In the genomic region with DNA sequence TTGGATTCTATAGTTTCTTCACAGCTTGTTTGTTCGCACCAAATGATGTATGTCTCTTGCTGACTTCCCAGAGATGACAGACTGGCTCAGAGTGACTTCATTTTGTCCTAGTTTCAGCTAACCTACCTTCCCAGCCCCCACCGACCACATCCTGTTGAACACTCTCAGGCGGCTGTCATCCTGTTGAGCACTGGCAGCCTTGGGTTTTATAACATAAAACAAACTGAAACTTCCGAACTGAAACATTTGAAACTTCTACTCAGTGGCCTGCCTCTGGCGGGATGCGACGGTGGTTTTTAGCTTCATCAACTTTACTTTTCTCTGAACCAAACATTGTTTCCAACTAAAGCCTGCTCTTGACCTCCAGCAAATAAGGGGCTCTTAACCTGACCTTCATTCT, we compare ENCODE assay signal across 10 mouse cellular contexts. TPM values are rescaled to one million over a fixed set of nuclear protein-coding genes. Genes with fewer than 3 reads are reported as not detected.
DNase-seq lines count a peak whose midpoint lies in the region; ATAC-seq and TF ChIP-seq lines count a peak whose summit lies in the region.
"Had no signal": no experiment of that assay in that cellular context is flagged by ENCODE, and none has a peak within 500 bp of the region (broad histone marks: within the 10 kb centered on the region; RNA-seq: fewer than 3 reads in every experiment).

No protein-coding gene starts in this region.

- no peak for TF ChIP-seq CTCF in lung, embryonic 14.5 days (IDR thresholded peaks at IDR 0.05; ENCODE audit: low read depth)
- no peak for TF ChIP-seq CTCF in spleen, adult 2 months (IDR thresholded peaks at IDR 0.05; ENCODE audit: extremely low read depth, insufficient read depth, insufficient read length, insufficient replicate concordance)

- H3K9me3 ChIP-seq in lung, embryonic 14.5 days (ENCODE audit: low read depth, low read length) = no peaks in the 10 kb centered on the region

- no peak overlapping the region for H3K9ac ChIP-seq in lung, embryonic 14.5 days

- TF ChIP-seq POLR2A in spleen, adult 2 months (IDR thresholded peaks at IDR 0.05; ENCODE audit: low read depth, low read length) = peak; percentile 20; the same call in 1 of the 2 replicates

- H3K36me3 ChIP-seq in lung, embryonic 14.5 days (ENCODE audit: insufficient read depth) = no peaks in the 10 kb centered on the region
- H3K36me3 ChIP-seq in spleen, adult 2 months (ENCODE audit: control insufficient read depth, insufficient read depth, low read length) = no peaks in the 10 kb centered on the region

- H3K4me2 ChIP-seq in lung, embryonic 14.5 days = no peak overlapping the region

- H3K4me3 ChIP-seq in lung, embryonic 14.5 days (ENCODE audit: low read depth, low read length) = no peak overlapping the region
- H3K4me3 ChIP-seq in spleen, adult 2 months (ENCODE audit: extremely low read depth, insufficient read depth, insufficient read length) = no peak overlapping the region

- no peak for ATAC-seq in lung, embryonic 14.5 days (ENCODE audit: insufficient read depth)

- DNase-seq in CD4-positive helper T cell, adult 2 months (ENCODE audit: low read depth, low spot score) = peak; percentile 95
- peak; percentile 97 for DNase-seq in T-cell, adult 2 months (ENCODE audit: low spot score)
- DNase-seq in lung, embryonic 14.5 days = peak; percentile 67
- peak; percentile 85 to 88 for DNase-seq in spleen, adult 2 months (ENCODE audit: low read depth in 1 of 2, low spot score in 2 of 2)
- DNase-seq in layer of hippocampus, adult 18-20 months (ENCODE audit: low spot score in 2 of 2) = no peak
- DNase-seq in cerebellum, postnatal 14 days = no peak
- no peak for DNase-seq in gastrocnemius, adult 18-20 months (ENCODE audit: low spot score)
- DNase-seq: adrenal gland, postnatal 10 days; gastrocnemius, postnatal 10 days; midbrain, embryonic 14.5 days had no signal

- no peak overlapping the region for H3K27ac ChIP-seq in lung, embryonic 14.5 days (ENCODE audit: low read depth)
- peak overlapping the region; percentile 88; the same call in 1 of the 2 replicates for H3K27ac ChIP-seq in spleen, adult 2 months (ENCODE audit: insufficient read depth, low read length)

- H3K4me1 ChIP-seq in lung, embryonic 14.5 days (ENCODE audit: insufficient read depth) = no peaks in the 10 kb centered on the region
- H3K4me1 ChIP-seq in spleen, adult 2 months (ENCODE audit: control insufficient read depth, insufficient read depth, insufficient read length) = peaks cover 10% of the 10 kb centered on the region; the same call in 1 of the 2 replicates

- 32% methylated on average over 7 of the region's 7 CpGs for WGBS in lung, embryonic 14.5 days
- WGBS in spleen, adult 2 months = 1% methylated on average over 7 of the region's 7 CpGs

- H3K27me3 ChIP-seq in lung, embryonic 14.5 days (ENCODE audit: insufficient read depth, low read length) = no peaks in the 10 kb centered on the region
- no peaks in the 10 kb centered on the region for H3K27me3 ChIP-seq in spleen, adult 2 months (ENCODE audit: control insufficient read depth, insufficient read depth, low read length)

RNA-seq across cellular contexts. Expression of a gene that starts 14.3 kb away (rescaled TPM):
- polyA plus RNA-seq in lung, embryonic 14.5 days (2014; fragmentation: Nextera tagmentation; extraction: Ambion mirVana) = 11.9 and 14.0 TPM in 2 replicates
- 1.7 TPM in 2 replicates for polyA plus RNA-seq in spleen, adult 2 months (2012; rRNA removed)
- 10 to 100 TPM; 18.2 to 18.8 TPM for total RNA-seq in layer of hippocampus, adult 18-20 months (2021)
- total RNA-seq in gastrocnemius, adult 18-20 months (2021) = 1 to 10 TPM; 5.9 to 6.4 TPM

RNA-seq across cellular contexts. Expression of a gene that starts 17.1 kb away (rescaled TPM):
- 845 and 899 TPM in 2 replicates for polyA plus RNA-seq in lung, embryonic 14.5 days (2014; fragmentation: Nextera tagmentation; extraction: Ambion mirVana)
- 76.2 and 82.6 TPM in 2 replicates for polyA plus RNA-seq in spleen, adult 2 months (2012; rRNA removed)
- total RNA-seq in layer of hippocampus, adult 18-20 months (2021) = 100 to 1,000 TPM; 411 to 431 TPM
- 100 to 1,000 TPM; 638 to 646 TPM for total RNA-seq in gastrocnemius, adult 18-20 months (2021)

RNA-seq across cellular contexts. Expression of a gene that starts 24.7 kb away (rescaled TPM):
- polyA plus RNA-seq in lung, embryonic 14.5 days (2014; fragmentation: Nextera tagmentation; extraction: Ambion mirVana) = 21.0 and 22.1 TPM in 2 replicates
- 3.9 and 4.7 TPM in 2 replicates for polyA plus RNA-seq in spleen, adult 2 months (2012; rRNA removed)
- 10 to 100 TPM; 55.7 to 56.6 TPM for total RNA-seq in layer of hippocampus, adult 18-20 months (2021)
- 10 to 100 TPM; 10.1 to 12.9 TPM for total RNA-seq in gastrocnemius, adult 18-20 months (2021)

RNA-seq across cellular contexts. Expression of a gene that starts 53.9 kb away (rescaled TPM):
- 1.4 and 1.7 TPM in 2 replicates for polyA plus RNA-seq in lung, embryonic 14.5 days (2014; fragmentation: Nextera tagmentation; extraction: Ambion mirVana)
- 6.0 and 6.1 TPM in 2 replicates for polyA plus RNA-seq in spleen, adult 2 months (2012; rRNA removed)
- total RNA-seq in layer of hippocampus, adult 18-20 months (2021) = 10 to 100 TPM; 12.1 to 12.5 TPM
- total RNA-seq in gastrocnemius, adult 18-20 months (2021) = under 1 TPM; 0.25 to 0.38 TPM

Comparison
In these comparisons a context has a peak if more than half of its experiments do, and no peak if none do; other contexts are left out.
1. DNase-seq: peak in CD4-positive helper T cell, adult 2 months (single experiment), T-cell, adult 2 months (single experiment), lung, embryonic 14.5 days (single experiment) and spleen, adult 2 months (2 of 2); none in layer of hippocampus, adult 18-20 months (0 of 2), cerebellum, postnatal 14 days (0 of 2) and gastrocnemius, adult 18-20 months (single experiment).
2. RNA of a gene that starts 24.7 kb away (total RNA-seq): 55.7 to 56.6 TPM in layer of hippocampus, adult 18-20 months; 10.1 to 12.9 TPM in gastrocnemius, adult 18-20 months; every median in the first group is over 4 times any median in the second.